Mouse (Mus musculus) olfactory bulb, adult 2 months (tissue): ENCODE data around the gene 2200002D01Rik.

Source experiments
- CTCF ChIP-seq: fragments of 200-500 bp; IDR thresholded peaks from 2 replicates; pipeline ENCODE4 v1.5.1; 2012; ENCODE audit warnings: low read depth, mild to moderate bottlenecking, low read length, moderate library complexity; ENCODE audit not compliant: insufficient read depth
- POLR2A ChIP-seq: fragments of 200-500 bp; IDR thresholded peaks from 2 replicates; pipeline ENCODE4 v1.6.1; 2012; ENCODE audit warnings: mild to moderate bottlenecking, low read depth, low read length, moderate library complexity; ENCODE audit not compliant: insufficient read depth

GRCm38 (mm10) chr7:29288942-29289638 lies 40.8 kb upstream of the 2200002D01Rik start, which contains the start of gene Ppp1r14a:
- TF ChIP-seq POLR2A = no peak
- peak; percentile 75 for TF ChIP-seq CTCF
